Mouse (Mus musculus): ENCODE measurements at regions not wholly inside any gene's neighbourhood (a gene's known extent, or its start where the extent isn't known, plus 50 kb on each side); places are given as distances from the start of the nearest gene placed in this dataset.

DNA sequence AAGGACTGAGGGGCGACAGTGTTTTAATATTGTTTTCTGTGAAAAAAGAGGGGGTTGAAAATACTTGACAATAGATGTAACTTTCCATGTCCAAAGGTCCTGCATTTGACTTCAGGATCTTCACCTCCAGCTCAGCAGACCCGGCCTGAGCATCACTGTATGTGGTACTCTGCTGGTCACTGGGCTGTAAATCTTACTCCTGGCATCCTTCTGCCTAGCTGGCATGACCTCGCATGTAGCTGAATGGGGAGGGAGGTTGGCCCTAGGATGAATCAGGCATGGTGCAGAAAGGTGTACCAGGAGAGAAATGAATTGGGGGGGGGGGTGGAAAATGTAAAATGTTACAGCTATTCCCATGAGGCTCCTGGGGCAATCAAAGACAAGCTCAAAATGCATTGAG is 156.0 kb downstream of the Cdc5l start:
- Histone ChIP-seq H3K27ac (ENCODE audit: low read depth, low read length) (no peak overlapping the region), H3K9me3 (ENCODE audit: control insufficient read depth, low read length) (no peaks in the 10 kb centered on the region), H3K4me2 (ENCODE audit: low read depth, low read length) (no peak overlapping the region), H3K36me3 (ENCODE audit: control insufficient read depth, insufficient read depth, low read length) (no peaks in the 10 kb centered on the region), H3K9ac (replicated peaks; ENCODE audit: low read depth, low read length) (no peak overlapping the region), H3K4me3 (ENCODE audit: low read depth, low read length) (no peak overlapping the region), H3K4me1 (ENCODE audit: control insufficient read depth, insufficient read depth, low read length) (peaks cover 8% of the 10 kb centered on the region), H3K27me3 (ENCODE audit: control insufficient read depth, insufficient read depth, low read length) (no peaks in the 10 kb centered on the region)
- WGBS = 63% methylated on average over 3 of the region's 3 CpGs
- no peak for ATAC-seq (ENCODE audit: low read depth)

DNA sequence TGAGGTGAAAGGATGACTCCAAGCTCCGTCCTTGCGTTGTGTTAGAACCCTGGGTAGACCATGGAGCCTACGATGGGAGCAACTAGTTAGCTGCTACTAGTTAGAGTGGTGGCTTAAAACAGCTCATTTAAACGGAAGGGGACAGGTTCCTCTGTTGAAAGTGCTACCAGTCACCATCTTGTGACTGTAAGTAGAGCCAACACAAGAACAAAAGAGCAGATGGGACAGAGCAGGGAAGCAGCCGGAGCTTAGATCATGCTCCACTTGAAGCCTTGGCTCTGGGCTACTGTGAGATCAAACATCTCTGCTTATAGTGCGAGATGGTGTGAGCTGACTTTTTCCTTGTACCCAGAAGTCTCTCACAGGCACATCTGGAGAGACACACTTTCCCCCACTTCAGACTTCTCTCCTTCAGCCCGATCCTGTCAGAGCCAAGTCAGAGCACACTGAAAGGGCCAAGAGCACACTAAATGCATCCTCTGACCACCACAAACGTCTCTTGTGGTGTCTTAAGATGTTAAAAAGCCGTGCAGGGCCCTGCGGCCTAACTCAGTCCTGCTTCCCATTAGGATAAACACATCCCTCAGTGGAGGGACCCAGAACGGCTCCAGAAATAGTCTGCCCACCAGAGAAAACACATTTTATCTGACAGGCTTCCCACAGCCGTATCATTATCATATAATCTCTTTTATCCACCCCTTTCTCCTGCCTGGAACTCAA is 156.7 kb downstream of the Cdc5l start:
- H3K4me3 ChIP-seq (ENCODE audit: low read depth, low read length) = no peak overlapping the region
- H3K4me1 ChIP-seq (ENCODE audit: control insufficient read depth, insufficient read depth, low read length) = peaks cover 8% of the 10 kb centered on the region
- H3K9ac ChIP-seq (replicated peaks; ENCODE audit: low read depth, low read length) = no peak overlapping the region
- no peaks in the 10 kb centered on the region for H3K36me3 ChIP-seq (ENCODE audit: control insufficient read depth, insufficient read depth, low read length)
- H3K27me3 ChIP-seq (ENCODE audit: control insufficient read depth, insufficient read depth, low read length) = no peaks in the 10 kb centered on the region
- ATAC-seq (ENCODE audit: low read depth) = no peak
- WGBS = 87% methylated on average over 12 of the region's 12 CpGs
- H3K9me3 ChIP-seq (ENCODE audit: control insufficient read depth, low read length) = no peaks in the 10 kb centered on the region
- H3K4me2 ChIP-seq (ENCODE audit: low read depth, low read length) = no peak overlapping the region
- no peak overlapping the region for H3K27ac ChIP-seq (ENCODE audit: low read depth, low read length)

DNA sequence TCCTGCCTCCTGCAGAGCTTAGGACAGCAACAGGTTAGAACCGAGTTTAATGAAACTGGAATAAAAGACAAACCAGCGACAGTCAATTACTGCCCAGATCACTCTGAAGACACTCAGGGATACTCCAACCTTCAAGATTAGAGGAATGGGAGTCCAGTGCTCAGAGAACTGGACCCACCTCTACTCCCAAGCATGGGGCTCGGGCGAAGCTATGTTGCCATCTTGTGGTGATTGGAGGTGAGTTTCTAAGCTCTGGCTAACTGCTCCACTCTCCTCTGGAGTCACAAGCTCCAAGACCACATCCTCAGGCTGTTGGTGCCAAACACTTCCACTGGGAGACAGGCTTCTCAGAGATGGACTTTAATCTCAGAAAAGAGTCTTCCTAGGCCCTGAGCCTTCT is 158.6 kb downstream of the Cdc5l start:
- Histone ChIP-seq H3K4me1 (ENCODE audit: control insufficient read depth, insufficient read depth, low read length) (peaks cover 7% of the 10 kb centered on the region), H3K27me3 (ENCODE audit: control insufficient read depth, insufficient read depth, low read length) (no peaks in the 10 kb centered on the region), H3K9ac (replicated peaks; ENCODE audit: low read depth, low read length) (no peak overlapping the region), H3K9me3 (ENCODE audit: control insufficient read depth, low read length) (no peaks in the 10 kb centered on the region), H3K4me3 (ENCODE audit: low read depth, low read length) (no peak overlapping the region), H3K36me3 (ENCODE audit: control insufficient read depth, insufficient read depth, low read length) (no peaks in the 10 kb centered on the region), H3K4me2 (ENCODE audit: low read depth, low read length) (no peak overlapping the region), H3K27ac (ENCODE audit: low read depth, low read length) (no peak overlapping the region)
- WGBS = 74% methylated on average over 4 of the region's 4 CpGs
- ATAC-seq (ENCODE audit: low read depth) = no peak

DNA sequence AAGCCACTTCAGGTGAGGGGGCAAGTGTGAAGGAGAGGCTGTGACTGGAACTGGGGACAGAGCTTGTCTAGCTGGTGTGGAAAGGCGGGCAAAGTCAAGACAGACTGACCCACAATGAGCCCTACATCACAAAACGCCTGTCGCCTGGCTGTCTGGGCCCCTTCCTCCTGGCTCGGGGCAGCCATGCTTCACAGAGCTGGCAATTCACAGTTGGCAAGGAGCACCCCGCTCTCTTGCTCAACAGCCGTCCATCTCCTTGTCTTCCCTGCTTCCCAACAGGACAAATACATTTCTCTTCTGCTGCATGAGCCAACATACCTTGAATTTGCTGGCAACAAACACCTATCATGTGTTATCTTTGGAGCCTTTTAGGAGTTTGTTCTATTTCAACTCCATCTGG is 166.8 kb downstream of the Cdc5l start:
- Histone ChIP-seq H3K27me3 (ENCODE audit: control insufficient read depth, insufficient read depth, low read length) (no peaks in the 10 kb centered on the region), H3K27ac (ENCODE audit: low read depth, low read length) (no peak overlapping the region), H3K4me2 (ENCODE audit: low read depth, low read length) (no peak overlapping the region), H3K4me1 (ENCODE audit: control insufficient read depth, insufficient read depth, low read length) (no peaks in the 10 kb centered on the region), H3K9me3 (ENCODE audit: control insufficient read depth, low read length) (no peaks in the 10 kb centered on the region), H3K9ac (replicated peaks; ENCODE audit: low read depth, low read length) (no peak overlapping the region), H3K4me3 (ENCODE audit: low read depth, low read length) (no peak overlapping the region), H3K36me3 (ENCODE audit: control insufficient read depth, insufficient read depth, low read length) (no peaks in the 10 kb centered on the region)
- no peak for ATAC-seq (ENCODE audit: low read depth)
- 77% methylated on average over 6 of the region's 6 CpGs for WGBS

DNA sequence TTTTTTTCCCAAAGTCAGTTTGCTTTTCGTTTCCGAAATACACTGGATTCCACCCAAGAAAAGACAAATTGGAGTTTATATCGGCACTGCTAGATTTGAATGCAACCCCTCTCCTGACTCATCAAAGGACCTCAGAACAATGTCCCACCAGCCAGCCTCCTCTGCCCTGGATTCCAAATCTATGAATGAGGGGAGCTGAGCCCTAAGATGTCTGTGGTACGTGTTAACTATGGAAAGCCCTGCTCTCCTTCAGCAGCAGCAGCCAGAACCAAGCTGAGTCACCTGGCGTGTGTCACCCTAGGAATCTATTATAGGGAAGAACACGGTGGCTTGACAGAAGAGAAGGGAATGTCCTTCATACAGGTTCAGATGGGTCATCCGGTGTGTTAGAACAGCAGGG is 167.9 kb downstream of the Cdc5l start:
- Histone ChIP-seq H3K9me3 (ENCODE audit: control insufficient read depth, low read length) (no peaks in the 10 kb centered on the region), H3K36me3 (ENCODE audit: control insufficient read depth, insufficient read depth, low read length) (no peaks in the 10 kb centered on the region), H3K27me3 (ENCODE audit: control insufficient read depth, insufficient read depth, low read length) (no peaks in the 10 kb centered on the region), H3K4me2 (ENCODE audit: low read depth, low read length) (no peak overlapping the region), H3K27ac (ENCODE audit: low read depth, low read length) (no peak overlapping the region), H3K9ac (replicated peaks; ENCODE audit: low read depth, low read length) (no peak overlapping the region), H3K4me3 (ENCODE audit: low read depth, low read length) (no peak overlapping the region), H3K4me1 (ENCODE audit: control insufficient read depth, insufficient read depth, low read length) (no peaks in the 10 kb centered on the region)
- ATAC-seq (ENCODE audit: low read depth) = no peak
- WGBS = 84% methylated on average over 7 of the region's 7 CpGs

DNA sequence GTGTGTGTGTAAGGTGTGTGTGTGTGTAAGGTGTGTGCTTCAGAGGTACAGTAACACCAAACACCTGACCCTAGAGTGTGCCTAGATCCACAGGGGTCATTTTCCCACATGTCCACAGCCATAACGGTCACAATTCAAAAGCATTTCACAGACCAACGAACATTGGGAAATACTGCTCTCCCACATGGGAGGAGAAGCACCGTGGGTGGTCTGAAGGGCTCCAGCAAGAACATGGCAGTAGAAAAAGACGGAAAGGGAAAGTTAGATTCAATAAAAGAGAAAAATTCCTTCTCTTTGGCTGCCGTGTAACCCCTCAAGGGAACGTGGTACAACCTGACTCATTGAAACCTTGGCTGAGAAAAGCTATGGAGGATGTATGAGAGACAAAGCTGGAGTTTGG is 169.1 kb downstream of the Cdc5l start:
- H3K9me3 ChIP-seq (ENCODE audit: control insufficient read depth, low read length) = no peaks in the 10 kb centered on the region
- no peak overlapping the region for H3K4me3 ChIP-seq (ENCODE audit: low read depth, low read length)
- no peaks in the 10 kb centered on the region for H3K27me3 ChIP-seq (ENCODE audit: control insufficient read depth, insufficient read depth, low read length)
- H3K4me1 ChIP-seq (ENCODE audit: control insufficient read depth, insufficient read depth, low read length) = no peaks in the 10 kb centered on the region
- H3K9ac ChIP-seq (replicated peaks; ENCODE audit: low read depth, low read length) = no peak overlapping the region
- no peaks in the 10 kb centered on the region for H3K36me3 ChIP-seq (ENCODE audit: control insufficient read depth, insufficient read depth, low read length)
- ATAC-seq (ENCODE audit: low read depth) = no peak
- WGBS = 46% methylated on average over 6 of the region's 6 CpGs
- no peak overlapping the region for H3K4me2 ChIP-seq (ENCODE audit: low read depth, low read length)
- H3K27ac ChIP-seq (ENCODE audit: low read depth, low read length) = no peak overlapping the region

DNA sequence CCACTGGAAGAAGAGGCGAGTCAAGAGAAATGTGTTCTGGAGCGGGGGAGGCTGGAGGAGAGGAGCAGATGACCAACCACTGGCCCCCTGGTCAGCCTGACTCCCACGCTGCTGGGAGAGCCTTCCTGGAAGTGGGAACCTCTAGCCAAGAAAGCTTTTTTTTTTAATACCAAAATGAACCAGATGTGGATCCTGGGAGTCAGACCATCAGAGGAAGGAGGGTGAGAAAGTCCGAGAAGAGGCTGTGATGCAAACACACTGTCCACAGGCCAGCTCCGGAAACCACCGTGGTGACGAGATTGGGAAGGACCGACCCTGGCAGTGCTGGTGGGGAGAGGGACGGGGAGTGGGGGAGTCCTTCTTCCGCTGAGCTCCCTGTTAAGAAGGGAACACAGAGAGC is 173.1 kb downstream of the Cdc5l start:
- ATAC-seq (ENCODE audit: low read depth) = no peak
- Histone ChIP-seq H3K9me3 (ENCODE audit: control insufficient read depth, low read length) (no peaks in the 10 kb centered on the region), H3K4me1 (ENCODE audit: control insufficient read depth, insufficient read depth, low read length) (no peaks in the 10 kb centered on the region), H3K9ac (replicated peaks; ENCODE audit: low read depth, low read length) (no peak overlapping the region), H3K27me3 (ENCODE audit: control insufficient read depth, insufficient read depth, low read length) (no peaks in the 10 kb centered on the region), H3K27ac (ENCODE audit: low read depth, low read length) (no peak overlapping the region), H3K4me3 (ENCODE audit: low read depth, low read length) (no peak overlapping the region), H3K4me2 (ENCODE audit: low read depth, low read length) (no peak overlapping the region), H3K36me3 (ENCODE audit: control insufficient read depth, insufficient read depth, low read length) (no peaks in the 10 kb centered on the region)
- WGBS = 95% methylated on average over 10 of the region's 10 CpGs

DNA sequence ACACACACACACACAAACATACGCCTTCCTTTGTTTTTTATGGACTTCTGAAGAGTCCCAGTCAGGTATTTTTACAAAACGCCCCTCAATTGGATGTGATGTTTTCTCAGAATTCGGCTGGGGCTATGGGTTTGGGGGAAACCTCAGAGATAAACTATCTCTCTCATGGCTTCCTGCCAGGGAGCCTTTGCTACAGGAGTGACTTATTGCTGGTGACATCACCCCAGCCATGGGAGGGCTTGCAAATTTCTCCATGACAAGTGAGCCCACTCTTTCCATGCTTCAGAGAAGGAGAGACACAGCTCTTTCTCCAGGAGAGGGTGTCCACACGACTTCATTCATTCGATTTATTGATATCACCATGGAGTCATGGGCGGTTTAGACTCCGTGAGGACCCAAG is 175.5 kb downstream of the Cdc5l start:
- Histone ChIP-seq H3K36me3 (ENCODE audit: control insufficient read depth, insufficient read depth, low read length) (no peaks in the 10 kb centered on the region), H3K4me1 (ENCODE audit: control insufficient read depth, insufficient read depth, low read length) (no peaks in the 10 kb centered on the region), H3K27ac (ENCODE audit: low read depth, low read length) (no peak overlapping the region), H3K27me3 (ENCODE audit: control insufficient read depth, insufficient read depth, low read length) (no peaks in the 10 kb centered on the region), H3K9me3 (ENCODE audit: control insufficient read depth, low read length) (no peaks in the 10 kb centered on the region), H3K4me2 (ENCODE audit: low read depth, low read length) (no peak overlapping the region), H3K4me3 (ENCODE audit: low read depth, low read length) (no peak overlapping the region), H3K9ac (replicated peaks; ENCODE audit: low read depth, low read length) (no peak overlapping the region)
- no peak for ATAC-seq (ENCODE audit: low read depth)
- WGBS = 62% methylated on average over 7 of the region's 7 CpGs

DNA sequence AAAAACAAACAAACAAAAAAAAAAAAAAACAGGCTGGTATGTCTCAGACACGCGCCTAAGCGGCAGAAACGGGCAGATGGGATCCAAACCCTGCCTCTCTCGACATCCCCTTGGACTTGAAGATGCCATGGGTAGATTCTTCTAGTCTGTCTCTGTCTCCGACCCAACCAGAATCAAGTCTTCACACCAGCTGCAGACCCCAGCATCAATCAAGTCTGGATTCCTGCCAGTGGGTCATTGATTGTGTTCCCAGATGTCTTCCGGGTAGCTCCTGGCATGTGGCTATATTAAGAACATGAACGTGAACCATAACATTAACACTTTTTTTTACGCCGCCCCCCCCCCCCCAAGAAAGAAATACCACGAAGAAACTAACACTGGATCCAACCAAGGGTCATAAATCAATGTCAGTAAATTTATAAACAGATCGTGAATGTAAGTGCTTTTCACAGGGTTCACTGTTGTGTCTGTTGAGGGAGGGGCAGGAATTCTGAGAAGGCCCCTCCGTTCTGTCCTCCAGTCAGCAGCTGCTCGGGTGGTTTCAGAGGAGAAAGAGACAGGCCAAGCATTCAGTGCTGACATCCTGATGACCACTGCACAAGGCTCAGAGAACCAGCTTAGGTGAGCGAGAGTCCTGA is 180.8 kb downstream of the Cdc5l start:
- no peak overlapping the region for H3K4me3 ChIP-seq (ENCODE audit: low read depth, low read length)
- no peaks in the 10 kb centered on the region for H3K9me3 ChIP-seq (ENCODE audit: control insufficient read depth, low read length)
- no peaks in the 10 kb centered on the region for H3K36me3 ChIP-seq (ENCODE audit: control insufficient read depth, insufficient read depth, low read length)
- no peak overlapping the region for H3K4me2 ChIP-seq (ENCODE audit: low read depth, low read length)
- H3K27me3 ChIP-seq (ENCODE audit: control insufficient read depth, insufficient read depth, low read length) = no peaks in the 10 kb centered on the region
- H3K9ac ChIP-seq (replicated peaks; ENCODE audit: low read depth, low read length) = no peak overlapping the region
- ATAC-seq (ENCODE audit: low read depth) = no peak
- 62% methylated on average over 15 of the region's 15 CpGs for WGBS
- no peak overlapping the region for H3K27ac ChIP-seq (ENCODE audit: low read depth, low read length)
- H3K4me1 ChIP-seq (ENCODE audit: control insufficient read depth, insufficient read depth, low read length) = no peaks in the 10 kb centered on the region
